Comparison of ENCODE assay signal across 18 mouse cellular contexts in genomic region chr16:90384058-90384457, GRCm38 (mm10). TPM values are rescaled to one million over a fixed set of nuclear protein-coding genes. Genes with fewer than 3 reads are reported as not detected.
DNase-seq lines count a peak whose midpoint lies in the region; ATAC-seq lines count a peak whose summit lies in the region.
"Had no signal": no experiment of that assay in that cellular context is flagged by ENCODE, and none has a peak within 500 bp of the region (broad histone marks: within the 10 kb centered on the region; RNA-seq: fewer than 3 reads in every experiment).

No protein-coding gene starts in this region.

- no peak overlapping the region for H3K9ac ChIP-seq in hindbrain, embryonic 14.5 days
- H3K9ac ChIP-seq in hindbrain, embryonic 13.5 days = no peak overlapping the region
- no peak overlapping the region for H3K9ac ChIP-seq in lung, embryonic 15.5 days
- H3K9ac ChIP-seq: liver, embryonic 12.5 days had no signal

- H3K36me3 ChIP-seq in hindbrain, embryonic 14.5 days (replicated peaks; ENCODE audit: control insufficient read depth, insufficient read depth) = no peaks in the 10 kb centered on the region
- no peaks in the 10 kb centered on the region for H3K36me3 ChIP-seq in hindbrain, embryonic 13.5 days
- no peaks in the 10 kb centered on the region for H3K36me3 ChIP-seq in lung, embryonic 15.5 days
- H3K36me3 ChIP-seq: G1E; hindbrain, embryonic 15.5 days; liver, embryonic 12.5 days had no signal

- no peak overlapping the region for H3K4me2 ChIP-seq in hindbrain, embryonic 14.5 days (replicated peaks)
- no peak overlapping the region for H3K4me2 ChIP-seq in hindbrain, embryonic 13.5 days
- no peak overlapping the region for H3K4me2 ChIP-seq in lung, embryonic 15.5 days

- peaks cover 32% of the 10 kb centered on the region for H3K4me1 ChIP-seq in hindbrain, embryonic 14.5 days (replicated peaks; ENCODE audit: control insufficient read depth, insufficient read depth, low read length)
- peaks cover 42% of the 10 kb centered on the region for H3K4me1 ChIP-seq in hindbrain, embryonic 13.5 days (replicated peaks)
- peaks cover 50% of the 10 kb centered on the region for H3K4me1 ChIP-seq in lung, embryonic 15.5 days

- H3K27me3 ChIP-seq in hindbrain, embryonic 14.5 days (ENCODE audit: control insufficient read depth, insufficient read depth, low read length) = no peaks in the 10 kb centered on the region
- H3K27me3 ChIP-seq in hindbrain, embryonic 13.5 days = peaks cover 11% of the 10 kb centered on the region; the same call in 1 of the 2 replicates
- H3K27me3 ChIP-seq in lung, embryonic 15.5 days = peaks cover 7% of the 10 kb centered on the region; the same call in 1 of the 2 replicates
- H3K27me3 ChIP-seq: hindbrain, embryonic 15.5 days had no signal

- 80% methylated on average over 3 of the region's 3 CpGs for WGBS in hindbrain, embryonic 14.5 days
- 68% methylated on average over 3 of the region's 3 CpGs for WGBS in hindbrain, embryonic 13.5 days
- WGBS in lung, embryonic 15.5 days = 33% methylated on average over 3 of the region's 3 CpGs

- peak; percentile 67 to 69 for DNase-seq in cerebellum, postnatal 10 days
- DNase-seq in hindbrain, embryonic 14.5 days (ENCODE audit: low spot score) = peak; percentile 45
- DNase-seq in lung, postnatal 4 days = no peak
- DNase-seq in lung, postnatal 36 days = peak; percentile 43
- no peak for DNase-seq in layer of hippocampus, adult 9-11 months
- DNase-seq: gastrocnemius, postnatal 14 days; right cerebral cortex, postnatal 25 days; thymus, adult 2 months had no signal

- H3K4me3 ChIP-seq in hindbrain, embryonic 14.5 days (replicated peaks; ENCODE audit: low read length) = no peak overlapping the region
- no peak overlapping the region for H3K4me3 ChIP-seq in hindbrain, embryonic 13.5 days
- no peak overlapping the region for H3K4me3 ChIP-seq in lung, embryonic 15.5 days
- H3K4me3 ChIP-seq: left cerebral cortex, adult 2 months; liver, embryonic 12.5 days; megakaryocyte, embryonic 14.5 days; myocyte had no signal

- H3K9me3 ChIP-seq in hindbrain, embryonic 14.5 days (ENCODE audit: control insufficient read depth, low read length) = no peaks in the 10 kb centered on the region
- H3K9me3 ChIP-seq in hindbrain, embryonic 13.5 days = peaks cover 4% of the 10 kb centered on the region; the same call in 1 of the 2 replicates
- H3K9me3 ChIP-seq in lung, embryonic 15.5 days = 0 out of 2 replicates have a peak, but pooled peaks cover 3% of the 10 kb centered on the region
- H3K9me3 ChIP-seq: hindbrain, embryonic 15.5 days had no signal

- ATAC-seq in cerebellum, adult (ENCODE audit: insufficient number of reproducible peaks, low FRiP score, low TSS enrichment) = no peak
- ATAC-seq in hindbrain, embryonic 14.5 days (ENCODE audit: low FRiP score) = no peak
- no peak for ATAC-seq in hindbrain, embryonic 13.5 days (ENCODE audit: low FRiP score)
- no peak for ATAC-seq in lung, embryonic 15.5 days (ENCODE audit: borderline replicate concordance, extremely low read depth, low FRiP score, low TSS enrichment)
- ATAC-seq: forebrain, embryonic 16.5 days; liver, embryonic 12.5 days had no signal

- no peak overlapping the region for H3K27ac ChIP-seq in hindbrain, embryonic 14.5 days
- H3K27ac ChIP-seq in hindbrain, embryonic 13.5 days = no peak overlapping the region
- 0 out of 2 replicates have a peak overlapping the region, but pooled peaks have one; percentile 15 for H3K27ac ChIP-seq in lung, embryonic 15.5 days
- H3K27ac ChIP-seq: left cerebral cortex, adult 2 months; liver, embryonic 12.5 days had no signal

RNA-seq across cellular contexts. Expression of gene Hunk, which starts 1.8 kb away (rescaled TPM):
- 6.9 and 7.8 TPM in 2 replicates for polyA plus RNA-seq in hindbrain, embryonic 14.5 days (2014; fragmentation: Nextera tagmentation; extraction: Ambion mirVana)
- 7.3 and 7.8 TPM in 2 replicates for polyA plus RNA-seq in hindbrain, embryonic 13.5 days (2015; fragmentation: Nextera tagmentation; extraction: Ambion mirVana)
- 14.8 and 16.6 TPM in 2 replicates for polyA plus RNA-seq in lung, embryonic 15.5 days (2015; fragmentation: Nextera tagmentation; extraction: Ambion mirVana)
- polyA plus RNA-seq: G1E had no signal

Comparison
In these comparisons a context has a peak if more than half of its experiments do, and no peak if none do; other contexts are left out.
1. DNase-seq: peak in cerebellum, postnatal 10 days (2 of 2), hindbrain, embryonic 14.5 days (single experiment) and lung, postnatal 36 days (single experiment); none in lung, postnatal 4 days (0 of 2) and layer of hippocampus, adult 9-11 months (single experiment).